Mouse (Mus musculus): Measurements from ENCODE around the gene Snx5. TPM values are rescaled to one million over a fixed set of nuclear protein-coding genes. Genes with fewer than 3 reads are reported as not detected.

Gene Snx5
- polyA plus RNA-seq, 1 experiment from 2014 or later: 105 TPM

DNA sequence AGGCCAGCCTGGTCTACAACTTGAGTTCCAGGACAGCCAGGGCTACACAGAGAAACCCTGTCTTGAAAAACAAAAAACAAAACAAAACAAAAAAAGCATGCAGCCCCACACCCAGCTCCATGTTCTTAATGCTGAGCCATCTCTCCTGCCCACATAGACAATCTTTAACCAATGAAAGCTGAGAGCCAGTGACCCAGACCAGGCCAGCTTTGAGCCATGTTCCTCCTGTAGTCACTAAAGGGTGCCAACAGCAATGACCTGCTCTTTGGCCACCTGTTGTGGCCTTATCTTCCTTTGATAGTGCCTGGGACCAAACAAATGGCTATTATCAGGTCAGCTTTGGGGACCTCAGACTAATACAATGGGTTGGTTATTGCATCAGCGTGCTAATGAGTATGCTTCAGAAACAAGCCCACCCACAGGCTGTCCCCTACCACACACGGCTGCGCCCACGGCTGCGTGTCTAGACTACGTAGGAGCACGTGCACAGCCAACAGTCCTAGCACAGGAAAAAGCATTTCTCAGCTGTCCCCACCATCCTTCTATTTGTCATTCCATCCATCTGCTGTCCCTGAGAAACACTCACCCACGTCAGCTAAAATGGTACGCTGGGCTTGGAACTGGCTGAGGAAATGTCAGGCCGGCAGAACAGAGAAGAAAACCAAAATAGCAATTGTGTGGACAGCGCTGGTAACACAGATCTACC, 21.0 kb upstream of the Snx5 start:
- Histone ChIP-seq H3K4me1 (ENCODE audit: control insufficient read depth, insufficient read depth, low read length) (no peaks in the 10 kb centered on the region), H3K9me3 (ENCODE audit: control insufficient read depth, low read length) (no peaks in the 10 kb centered on the region), H3K36me3 (ENCODE audit: control insufficient read depth, insufficient read depth, low read length) (no peaks in the 10 kb centered on the region), H3K4me3 (ENCODE audit: low read depth, low read length) (no peak overlapping the region), H3K27ac (ENCODE audit: low read depth, low read length) (no peak overlapping the region), H3K27me3 (ENCODE audit: control insufficient read depth, insufficient read depth, low read length) (no peaks in the 10 kb centered on the region), H3K4me2 (no peak overlapping the region), H3K9ac (ENCODE audit: low read length) (no peak overlapping the region)
- no peak for DNase-seq (ENCODE audit: low spot score, missing footprints)
- WGBS: 88% methylated on average over 11 of the region's 11 CpGs
- ATAC-seq (ENCODE audit: low FRiP score): no peak

DNA sequence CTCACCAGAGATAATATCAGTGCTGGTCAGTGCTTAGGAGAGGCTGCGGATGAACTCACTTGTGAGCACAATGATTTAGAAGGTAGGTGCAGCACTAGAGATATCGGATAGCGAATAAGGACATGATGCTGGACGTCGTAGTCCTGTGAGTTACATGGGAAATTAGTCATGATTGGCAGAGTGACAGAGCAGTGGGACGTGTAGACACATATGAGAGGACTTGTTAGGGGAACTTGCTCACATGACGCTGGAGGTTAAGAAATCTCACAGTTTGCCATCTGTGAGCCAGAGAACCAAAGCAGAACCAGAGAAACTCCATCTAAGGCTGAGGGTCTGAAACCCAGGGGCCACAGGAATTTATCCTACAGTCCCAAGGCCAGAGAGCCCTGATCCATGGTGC, 19.6 kb upstream of the Snx5 start:
- Histone ChIP-seq H3K36me3 (ENCODE audit: control insufficient read depth, insufficient read depth, low read length) (no peaks in the 10 kb centered on the region), H3K27me3 (ENCODE audit: control insufficient read depth, insufficient read depth, low read length) (no peaks in the 10 kb centered on the region), H3K27ac (ENCODE audit: low read depth, low read length) (no peak overlapping the region), H3K9me3 (ENCODE audit: control insufficient read depth, low read length) (no peaks in the 10 kb centered on the region), H3K4me1 (ENCODE audit: control insufficient read depth, insufficient read depth, low read length) (no peaks in the 10 kb centered on the region), H3K4me2 (no peak overlapping the region), H3K4me3 (ENCODE audit: low read depth, low read length) (no peak overlapping the region), H3K9ac (ENCODE audit: low read length) (no peak overlapping the region)
- ATAC-seq (ENCODE audit: low FRiP score): no peak
- DNase-seq (ENCODE audit: low spot score, missing footprints): no peak
- 89% methylated on average over 7 of the region's 7 CpGs for WGBS

DNA sequence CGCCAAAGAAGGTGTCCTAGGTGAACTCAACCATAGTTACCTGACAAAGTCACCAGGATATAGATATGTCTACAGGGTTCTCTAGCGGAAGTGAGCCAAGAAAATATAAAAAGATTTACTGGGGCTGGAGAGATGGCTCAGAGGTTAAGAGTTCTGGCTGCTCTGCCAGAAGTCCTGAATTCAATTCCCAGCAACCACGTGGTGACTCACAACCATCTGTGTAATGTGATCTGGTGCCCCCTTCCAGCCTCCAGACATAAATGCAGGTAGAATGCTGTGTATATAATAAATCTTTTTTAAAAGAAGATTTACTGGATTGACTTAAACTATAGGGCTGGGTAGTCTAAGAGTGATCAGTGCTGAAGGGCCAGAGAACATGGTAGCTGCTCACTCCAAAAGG, 10.7 kb upstream of the Snx5 start:
- H3K27ac ChIP-seq (ENCODE audit: low read depth, low read length): no peak overlapping the region
- no peak overlapping the region for H3K4me2 ChIP-seq
- H3K9ac ChIP-seq (ENCODE audit: low read length): no peak overlapping the region
- no peaks in the 10 kb centered on the region for H3K27me3 ChIP-seq (ENCODE audit: control insufficient read depth, insufficient read depth, low read length)
- H3K9me3 ChIP-seq (ENCODE audit: control insufficient read depth, low read length): no peaks in the 10 kb centered on the region
- ATAC-seq (ENCODE audit: low FRiP score): no peak
- 73% methylated on average over 3 of the region's 3 CpGs for WGBS
- no peak for DNase-seq (ENCODE audit: low spot score, missing footprints)
- no peaks in the 10 kb centered on the region for H3K4me1 ChIP-seq (ENCODE audit: control insufficient read depth, insufficient read depth, low read length)
- peaks cover 3% of the 10 kb centered on the region; the same call in 1 of the 2 replicates for H3K36me3 ChIP-seq (ENCODE audit: control insufficient read depth, insufficient read depth, low read length)
- H3K4me3 ChIP-seq (ENCODE audit: low read depth, low read length): no peak overlapping the region

DNA sequence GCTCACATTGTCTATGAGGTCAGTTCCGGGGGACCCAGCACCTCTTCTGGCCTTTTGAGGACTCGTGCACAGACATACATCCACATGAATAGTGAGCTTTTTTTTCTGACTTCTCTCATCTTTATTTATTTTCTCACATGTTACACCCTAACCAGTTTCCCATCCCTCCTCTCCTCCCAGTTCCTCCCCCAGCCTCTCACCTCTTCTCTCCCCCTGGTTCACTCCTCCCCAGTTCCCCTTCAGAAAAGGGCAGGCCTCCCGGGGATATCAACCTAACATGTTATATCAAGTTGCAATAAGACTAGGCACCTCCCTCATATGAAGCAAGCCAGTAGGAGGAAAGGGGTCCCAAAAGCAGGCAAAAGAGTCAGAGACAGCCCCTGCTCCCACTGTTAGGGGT, 9.9 kb upstream of the Snx5 start:
- H3K4me2 ChIP-seq: no peak overlapping the region
- ATAC-seq (ENCODE audit: low FRiP score) (no peak), DNase-seq (ENCODE audit: low spot score, missing footprints) (no peak)
- WGBS: 85% methylated on average over 3 of the region's 3 CpGs
- no peaks in the 10 kb centered on the region for H3K27me3 ChIP-seq (ENCODE audit: control insufficient read depth, insufficient read depth, low read length)
- H3K4me3 ChIP-seq (ENCODE audit: low read depth, low read length): no peak overlapping the region
- no peak overlapping the region for H3K9ac ChIP-seq (ENCODE audit: low read length)
- no peaks in the 10 kb centered on the region for H3K4me1 ChIP-seq (ENCODE audit: control insufficient read depth, insufficient read depth, low read length)
- no peaks in the 10 kb centered on the region for H3K9me3 ChIP-seq (ENCODE audit: control insufficient read depth, low read length)
- peaks cover 3% of the 10 kb centered on the region; the same call in 1 of the 2 replicates for H3K36me3 ChIP-seq (ENCODE audit: control insufficient read depth, insufficient read depth, low read length)
- no peak overlapping the region for H3K27ac ChIP-seq (ENCODE audit: low read depth, low read length)

DNA sequence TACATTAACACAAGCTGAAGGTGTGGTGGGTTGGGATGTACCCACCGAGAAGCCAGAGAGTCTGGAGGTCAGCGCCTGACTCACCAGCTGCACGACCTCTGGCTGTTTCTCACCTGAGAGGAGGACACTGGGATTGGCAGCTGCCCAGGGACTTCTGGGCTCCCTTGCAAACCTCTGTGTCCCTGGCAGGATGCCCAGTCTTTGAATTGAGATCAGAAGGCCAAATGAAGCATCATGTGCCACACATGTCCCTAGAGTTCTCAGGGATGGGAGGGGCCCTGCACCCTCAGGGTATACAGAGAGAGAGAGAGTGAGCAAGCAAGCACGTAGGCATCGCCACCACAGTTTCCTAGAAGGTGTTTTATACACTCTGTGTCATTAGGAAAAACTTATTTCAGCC, 9.0 kb upstream of the Snx5 start:
- WGBS: 91% methylated on average over 5 of the region's 5 CpGs
- H3K27ac ChIP-seq (ENCODE audit: low read depth, low read length): no peak overlapping the region
- H3K36me3 ChIP-seq (ENCODE audit: control insufficient read depth, insufficient read depth, low read length): peaks cover 3% of the 10 kb centered on the region; the same call in 1 of the 2 replicates
- no peak for ATAC-seq (ENCODE audit: low FRiP score)
- H3K27me3 ChIP-seq (ENCODE audit: control insufficient read depth, insufficient read depth, low read length): no peaks in the 10 kb centered on the region
- H3K9ac ChIP-seq (ENCODE audit: low read length): no peak overlapping the region
- no peak overlapping the region for H3K4me2 ChIP-seq
- H3K4me3 ChIP-seq (ENCODE audit: low read depth, low read length): no peak overlapping the region
- H3K4me1 ChIP-seq (ENCODE audit: control insufficient read depth, insufficient read depth, low read length): no peaks in the 10 kb centered on the region
- DNase-seq (ENCODE audit: low spot score, missing footprints): no peak
- H3K9me3 ChIP-seq (ENCODE audit: control insufficient read depth, low read length): no peaks in the 10 kb centered on the region

DNA sequence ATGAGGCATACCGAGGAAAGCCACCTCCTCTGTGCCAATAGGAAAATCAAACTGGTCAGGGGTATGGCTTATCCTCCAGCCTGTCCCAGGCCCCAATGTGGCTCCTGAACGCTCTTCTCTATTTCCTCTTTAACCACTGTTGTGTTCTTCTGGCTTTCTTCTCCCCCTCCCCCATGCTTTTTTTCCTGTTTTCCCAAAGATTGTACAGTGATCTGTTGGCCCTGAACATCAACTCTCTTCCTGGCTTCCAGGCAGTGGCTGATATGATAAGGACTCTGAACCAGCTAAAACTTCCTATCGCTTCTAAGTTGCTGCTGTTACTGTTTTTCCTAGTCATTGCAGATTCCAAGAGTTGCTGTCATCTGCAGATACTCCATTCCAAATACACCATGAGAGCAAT, 6.2 kb upstream of the Snx5 start:
- Histone ChIP-seq H3K36me3 (ENCODE audit: control insufficient read depth, insufficient read depth, low read length) (peaks cover 3% of the 10 kb centered on the region; the same call in 1 of the 2 replicates), H3K4me1 (ENCODE audit: control insufficient read depth, insufficient read depth, low read length) (no peaks in the 10 kb centered on the region), H3K4me3 (ENCODE audit: low read depth, low read length) (no peak overlapping the region), H3K27ac (ENCODE audit: low read depth, low read length) (no peak overlapping the region), H3K9me3 (ENCODE audit: control insufficient read depth, low read length) (no peaks in the 10 kb centered on the region), H3K4me2 (no peak overlapping the region), H3K27me3 (ENCODE audit: control insufficient read depth, insufficient read depth, low read length) (no peaks in the 10 kb centered on the region), H3K9ac (ENCODE audit: low read length) (no peak overlapping the region)
- 90% methylated on average over 3 of the region's 3 CpGs for WGBS
- ATAC-seq (ENCODE audit: low FRiP score): no peak
- DNase-seq (ENCODE audit: low spot score, missing footprints): no peak

DNA sequence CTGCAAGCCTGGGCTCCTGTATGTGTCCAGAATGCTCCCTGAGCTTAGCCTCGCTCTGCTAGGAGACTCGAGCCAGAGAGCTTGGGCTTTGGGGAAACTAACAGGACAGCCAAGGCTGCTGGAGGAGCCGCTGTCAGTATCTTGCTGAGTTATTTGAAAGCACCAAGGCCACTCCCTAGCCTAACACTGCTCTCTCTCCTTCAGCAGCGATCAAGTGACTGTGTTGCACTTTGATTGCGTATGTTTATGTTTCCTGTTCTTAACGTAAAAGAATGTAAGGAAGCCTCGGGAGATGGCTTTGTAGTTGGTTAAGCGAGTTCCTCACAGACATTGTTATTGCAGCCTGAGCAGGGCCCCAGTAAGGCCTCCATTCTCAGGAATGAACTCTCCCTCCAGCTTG, 4.0 kb upstream of the Snx5 start:
- H3K27ac ChIP-seq (ENCODE audit: low read depth, low read length): no peak overlapping the region
- no peak overlapping the region for H3K4me3 ChIP-seq (ENCODE audit: low read depth, low read length)
- H3K36me3 ChIP-seq (ENCODE audit: control insufficient read depth, insufficient read depth, low read length): peaks cover 3% of the 10 kb centered on the region; the same call in 1 of the 2 replicates
- H3K9ac ChIP-seq (ENCODE audit: low read length): no peak overlapping the region
- no peaks in the 10 kb centered on the region for H3K9me3 ChIP-seq (ENCODE audit: control insufficient read depth, low read length)
- 73% methylated on average over 8 of the region's 8 CpGs for WGBS
- no peaks in the 10 kb centered on the region for H3K4me1 ChIP-seq (ENCODE audit: control insufficient read depth, insufficient read depth, low read length)
- ATAC-seq (ENCODE audit: low FRiP score) (no peak), DNase-seq (ENCODE audit: low spot score, missing footprints) (no peak)
- H3K4me2 ChIP-seq: no peak overlapping the region
- no peaks in the 10 kb centered on the region for H3K27me3 ChIP-seq (ENCODE audit: control insufficient read depth, insufficient read depth, low read length)

DNA sequence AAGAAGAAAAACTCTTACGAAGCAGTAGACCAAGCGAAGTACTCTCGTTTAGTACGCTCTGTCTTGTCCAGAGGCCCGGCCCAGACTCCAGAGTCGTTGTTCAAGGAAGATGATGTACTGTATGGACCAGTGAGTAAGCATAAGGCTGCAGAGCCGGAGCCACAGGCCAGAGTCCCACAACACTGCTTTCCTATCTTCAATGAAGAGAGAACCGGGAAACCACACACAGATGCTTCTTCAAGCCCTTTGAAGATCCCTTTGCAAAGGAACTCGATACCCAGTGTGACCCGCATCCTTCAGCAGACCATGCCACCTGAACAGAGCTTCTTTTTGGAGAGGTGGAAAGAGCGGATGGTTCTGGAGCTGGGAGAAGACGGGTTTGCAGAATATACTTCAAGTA, 1.4 kb upstream of the Snx5 start:
- ATAC-seq (ENCODE audit: low FRiP score) (no peak), DNase-seq (ENCODE audit: low spot score, missing footprints) (no peak)
- no peaks in the 10 kb centered on the region for H3K9me3 ChIP-seq (ENCODE audit: control insufficient read depth, low read length)
- H3K27me3 ChIP-seq (ENCODE audit: control insufficient read depth, insufficient read depth, low read length): no peaks in the 10 kb centered on the region
- no peak overlapping the region for H3K9ac ChIP-seq (ENCODE audit: low read length)
- H3K36me3 ChIP-seq (ENCODE audit: control insufficient read depth, insufficient read depth, low read length): 0 out of 2 replicates have a peak, but pooled peaks cover under 1% of the 10 kb centered on the region
- H3K4me3 ChIP-seq (ENCODE audit: low read depth, low read length): no peak overlapping the region
- WGBS: 93% methylated on average over 12 of the region's 12 CpGs
- H3K27ac ChIP-seq (ENCODE audit: low read depth, low read length): no peak overlapping the region
- no peak overlapping the region for H3K4me2 ChIP-seq
- H3K4me1 ChIP-seq (ENCODE audit: control insufficient read depth, insufficient read depth, low read length): peaks cover 16% of the 10 kb centered on the region

DNA sequence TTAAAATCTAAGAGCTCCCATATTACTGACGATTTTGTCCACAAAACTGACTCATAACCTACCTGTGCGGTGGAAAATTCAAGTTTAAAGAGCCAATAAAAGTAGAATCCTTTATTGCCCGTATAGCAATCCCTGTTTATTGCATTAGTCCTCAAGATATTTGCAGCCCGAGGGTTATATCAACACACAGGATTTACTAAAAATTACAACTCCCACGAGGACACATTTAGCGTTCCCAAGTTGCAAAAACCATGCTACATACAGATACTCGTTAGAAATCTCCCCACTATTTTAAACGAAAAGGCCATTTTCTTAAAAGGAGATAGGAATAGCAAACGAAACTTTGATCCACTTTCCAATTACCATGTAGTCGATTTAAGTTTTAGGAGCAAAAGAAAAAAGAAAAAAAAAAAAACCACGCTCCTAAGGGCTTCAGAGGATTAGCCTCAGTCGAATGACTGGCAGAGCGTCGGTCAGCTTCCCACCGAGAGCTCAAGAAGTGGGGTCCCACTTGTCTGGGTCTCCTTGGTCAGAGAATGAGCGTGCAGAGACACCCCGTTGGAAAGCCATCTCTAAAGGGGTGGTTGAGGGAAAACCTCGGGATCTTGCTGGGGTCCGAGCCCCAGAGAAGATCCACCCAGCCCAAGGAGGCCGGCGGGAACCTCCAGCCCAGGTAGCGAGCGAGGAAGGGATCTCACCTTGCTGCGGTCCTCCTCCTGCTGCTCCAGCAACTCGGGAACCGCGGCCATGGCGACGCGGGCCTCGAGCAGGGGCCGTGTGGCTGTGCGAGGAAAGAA, 829 bp downstream of the Snx5 start:
- DNase-seq (ENCODE audit: low spot score, missing footprints) (peak; percentile 94), ATAC-seq (ENCODE audit: low FRiP score) (peak; percentile 28)
- Histone ChIP-seq H3K9ac (ENCODE audit: low read length) (peak overlapping the region; percentile 98), H3K4me1 (ENCODE audit: control insufficient read depth, insufficient read depth, low read length) (peaks cover 16% of the 10 kb centered on the region), H3K4me2 (peak overlapping the region; percentile 69), H3K27ac (ENCODE audit: low read depth, low read length) (peak overlapping the region; percentile 76), H3K9me3 (ENCODE audit: control insufficient read depth, low read length) (no peaks in the 10 kb centered on the region), H3K27me3 (ENCODE audit: control insufficient read depth, insufficient read depth, low read length) (no peaks in the 10 kb centered on the region), H3K4me3 (ENCODE audit: low read depth, low read length) (peak overlapping the region; percentile 88), H3K36me3 (ENCODE audit: control insufficient read depth, insufficient read depth, low read length) (no peaks in the 10 kb centered on the region; the same call in 1 of the 2 replicates)
- under 1% methylated on average over 24 of the region's 33 CpGs for WGBS

Measured in midbrain, embryonic 11.5 days (tissue).